Mouse (Mus musculus) liver, adult 2 months (tissue): ENCODE results near the gene Fam124a. TPM values are rescaled to one million over a fixed set of nuclear protein-coding genes. Genes with fewer than 3 reads are reported as not detected.

Source experiments
- DNase-seq: peaks from one replicate; pipeline ENCODE4 v3.0.0-alpha.2; 2011; ENCODE audit warnings: low read depth, low spot score; ENCODE audit errors: extremely low read depth
- H3K27ac ChIP-seq: fragments of 200-500 bp; replicated peaks from 2 replicates; pipeline ENCODE4 v1.5.1; 2012; ENCODE audit warnings: low read depth, mild to moderate bottlenecking, control low read depth, inconsistent platforms, low read length; ENCODE audit not compliant: insufficient read depth
- H3K27me3 ChIP-seq: fragments of 200-500 bp; 2 replicates; pipeline ENCODE4 v1.6.1; 2012; ENCODE audit warnings: mild to moderate bottlenecking, moderate library complexity, low read length, inconsistent platforms; ENCODE audit not compliant: control insufficient read depth, insufficient read depth
- H3K36me3 ChIP-seq: fragments of 200-500 bp; 2 replicates; pipeline ENCODE4 v1.6.1; 2012; ENCODE audit warnings: low read length, inconsistent platforms; ENCODE audit not compliant: control insufficient read depth, insufficient read depth
- H3K4me1 ChIP-seq: fragments of 200-500 bp; 2 replicates; pipeline ENCODE4 v1.6.1; 2011; ENCODE audit warnings: low read length; ENCODE audit not compliant: control insufficient read depth, insufficient read depth
- H3K4me3 ChIP-seq: fragments of 200-500 bp; 2 replicates; pipeline ENCODE4 v1.5.1; 2011; ENCODE audit warnings: low read depth, mild to moderate bottlenecking, control low read depth, low read length, moderate library complexity; ENCODE audit not compliant: insufficient read depth
- H3K79me2 ChIP-seq: fragments of 200-500 bp; 2 replicates; pipeline ENCODE4 v1.6.1; 2012; ENCODE audit warnings: inconsistent platforms, mild to moderate bottlenecking, low read length, moderate library complexity; ENCODE audit not compliant: control insufficient read depth, insufficient read depth
- H3K9ac ChIP-seq: fragments of 200-500 bp; 2 replicates; pipeline ENCODE4 v1.6.1; 2012; ENCODE audit warnings: low read depth, mild to moderate bottlenecking, control low read depth, inconsistent platforms, low read length
- CTCF ChIP-seq: fragments of 200-500 bp; IDR thresholded peaks from 2 replicates; pipeline ENCODE4 v1.5.1; 2011; ENCODE audit warnings: low read depth, low read length, control low read depth
- POLR2A ChIP-seq: fragments of 200-500 bp; IDR thresholded peaks from 2 replicates; pipeline ENCODE4 v1.6.1; 2011; ENCODE audit warnings: low read length, control low read depth; ENCODE audit not compliant: insufficient read depth; ENCODE audit errors: extremely low read depth
- WGBS: fragments of 180-500 bp; shearing (Covaris S2); methylation state at CpG from one replicate; pipeline ENCODE4 v1.1.7; 2018; 5-methylcytosine and 5-hydroxymethylcytosine counted together
- polyA plus RNA-seq: library from polyadenylated mRNA; depleted of rRNA; stranded (reverse); fragments of >200 nt; gene quantifications from 2 replicates; pipeline ENCODE4 v1.2.3, GENCODE M21; 2012
- total RNA-seq: library from RNA; depleted of rRNA; stranded (reverse); fragments of >200 nt; gene quantifications from 2 replicates; pipeline ENCODE4 v1.2.3, GENCODE M21; 2014

Fam124a gene
- total and polyA plus RNA-seq, 2 experiments = 4.2 to 9.8 TPM

- WGBS = 85% methylated on average over 8 of the region's 8 CpGs
- no peak for TF ChIP-seq POLR2A
- no peak for TF ChIP-seq CTCF
- DNase-seq = no peak
- no peak overlapping the region for H3K9ac ChIP-seq
- H3K27me3 ChIP-seq = no peaks in the 10 kb centered on the region
- no peaks in the 10 kb centered on the region for H3K79me2 ChIP-seq
- H3K36me3 ChIP-seq = no peaks in the 10 kb centered on the region; the same call in 1 of the 2 replicates
- H3K4me1 ChIP-seq = no peaks in the 10 kb centered on the region
- H3K27ac ChIP-seq = no peak overlapping the region
- no peak overlapping the region for H3K4me3 ChIP-seq
Observed at GRCm38 (mm10) chr14:62575862-62576261, 20.3 kb downstream of the Fam124a start.

DNA sequence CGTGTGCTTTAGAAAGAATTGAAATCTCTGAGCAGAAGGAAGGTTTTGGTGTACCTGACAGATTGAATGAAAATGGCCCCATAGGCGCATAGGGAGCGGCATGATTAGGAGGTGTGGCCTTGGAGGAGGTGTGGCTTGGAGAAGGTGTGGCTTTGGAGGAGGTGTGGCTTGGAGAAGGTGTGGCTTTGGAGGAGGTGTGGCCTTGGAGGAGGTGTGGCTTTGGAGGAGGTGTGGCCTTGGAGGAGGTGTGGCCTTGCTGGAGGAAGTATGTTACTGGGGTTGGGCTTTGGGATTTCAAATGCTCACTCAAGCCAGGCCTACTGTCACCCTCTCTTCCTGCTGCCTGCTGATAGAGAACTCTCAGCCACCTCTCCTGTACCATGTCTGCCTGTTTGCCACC, 25.4 kb downstream of the Fam124a start:
- Histone ChIP-seq H3K4me3 (no peak overlapping the region), H3K4me1 (no peaks in the 10 kb centered on the region; the same call in 1 of the 2 replicates), H3K27me3 (no peaks in the 10 kb centered on the region), H3K9ac (no peak overlapping the region), H3K36me3 (no peaks in the 10 kb centered on the region; the same call in 1 of the 2 replicates), H3K27ac (no peak overlapping the region), H3K79me2 (no peaks in the 10 kb centered on the region)
- no peak for DNase-seq
- TF ChIP-seq POLR2A = no peak
- TF ChIP-seq CTCF = no peak
- WGBS = 96% methylated on average over 3 of the region's 3 CpGs

GRCm38 (mm10) chr14:62581768-62582167, 26.2 kb downstream of the Fam124a start:
- no peak overlapping the region for H3K4me3 ChIP-seq
- no peak overlapping the region for H3K9ac ChIP-seq
- 93% methylated on average over 9 of the region's 9 CpGs for WGBS
- TF ChIP-seq POLR2A (no peak), CTCF (no peak)
- no peak overlapping the region for H3K27ac ChIP-seq
- H3K27me3 ChIP-seq = no peaks in the 10 kb centered on the region
- no peaks in the 10 kb centered on the region for H3K79me2 ChIP-seq
- H3K36me3 ChIP-seq = no peaks in the 10 kb centered on the region; the same call in 1 of the 2 replicates
- DNase-seq = no peak
- H3K4me1 ChIP-seq = no peaks in the 10 kb centered on the region; the same call in 1 of the 2 replicates

GRCm38 (mm10) chr14:62584637-62585036, 29.1 kb downstream of the Fam124a start:
- no peak overlapping the region for H3K27ac ChIP-seq
- no peaks in the 10 kb centered on the region for H3K27me3 ChIP-seq
- DNase-seq = no peak
- no peak overlapping the region for H3K4me3 ChIP-seq
- no peak for TF ChIP-seq POLR2A
- no peak for TF ChIP-seq CTCF
- H3K36me3 ChIP-seq = no peaks in the 10 kb centered on the region; the same call in 1 of the 2 replicates
- no peaks in the 10 kb centered on the region; the same call in 1 of the 2 replicates for H3K4me1 ChIP-seq
- H3K79me2 ChIP-seq = no peaks in the 10 kb centered on the region
- no peak overlapping the region for H3K9ac ChIP-seq

GRCm38 (mm10) chr14:62585338-62585737, 29.8 kb downstream of the Fam124a start:
- no peak for DNase-seq
- Histone ChIP-seq H3K27ac (no peak overlapping the region), H3K27me3 (no peaks in the 10 kb centered on the region), H3K9ac (no peak overlapping the region), H3K36me3 (no peaks in the 10 kb centered on the region; the same call in 1 of the 2 replicates), H3K4me1 (no peaks in the 10 kb centered on the region; the same call in 1 of the 2 replicates), H3K4me3 (no peak overlapping the region), H3K79me2 (no peaks in the 10 kb centered on the region)
- TF ChIP-seq CTCF = no peak
- TF ChIP-seq POLR2A = no peak
- WGBS = 69% methylated on average over 3 of the region's 3 CpGs

DNA sequence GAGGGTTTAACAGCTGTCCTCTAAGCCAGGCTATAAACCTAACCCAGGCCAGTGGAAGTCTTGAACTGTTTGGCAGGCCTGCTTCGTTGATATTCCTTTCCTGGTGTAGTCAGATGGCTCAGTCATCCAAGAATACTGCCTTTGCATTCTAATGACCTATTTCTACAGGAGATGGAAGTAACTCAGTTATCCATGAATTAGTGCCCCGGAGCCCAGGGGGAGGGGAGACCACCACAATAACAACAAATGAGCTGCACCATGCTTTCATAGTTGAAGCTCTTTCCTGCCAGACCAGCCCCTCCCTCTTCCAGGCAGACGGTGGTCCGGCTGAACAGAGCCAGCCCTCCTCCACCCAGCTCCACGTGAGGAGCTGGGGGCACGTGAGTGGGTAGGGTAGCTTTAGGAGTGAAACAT, 44.6 kb downstream of the Fam124a start:
- no peak for TF ChIP-seq POLR2A
- no peak for TF ChIP-seq CTCF
- Histone ChIP-seq H3K4me3 (no peak overlapping the region), H3K27ac (no peak overlapping the region), H3K79me2 (no peaks in the 10 kb centered on the region; the same call in 1 of the 2 replicates), H3K27me3 (no peaks in the 10 kb centered on the region), H3K4me1 (no peaks in the 10 kb centered on the region), H3K36me3 (peaks cover 5% of the 10 kb centered on the region; the same call in 1 of the 2 replicates), H3K9ac (no peak overlapping the region)
- no peak for DNase-seq
- 84% methylated on average over 6 of the region's 6 CpGs for WGBS
